Mouse (Mus musculus) kidney, postnatal 0 days (tissue): ENCODE data around the gene Cd5l. TPM values are rescaled to one million over a fixed set of nuclear protein-coding genes. Genes with fewer than 3 reads are reported as not detected.
"Not testable (repeated sequence)": the region's sequence is repeated elsewhere in the genome, so short reads cannot be mapped to it uniquely, and the experiment has no call there.

Source experiments
- ATAC-seq: fragments of 200-750 bp; cut with Nextera tagmentation; replicated peaks from 2 replicates; pipeline ENCODE4 v1.8.0; 2017; ENCODE audit warnings: low read depth, moderate number of reproducible peaks, moderate TSS enrichment, moderate library complexity; ENCODE audit not compliant: low FRiP score
- DNase-seq: peaks from one replicate; pipeline ENCODE4 v3.0.0-alpha.2; 2016; ENCODE audit warnings: low spot score
- H3K27ac ChIP-seq: fragments of 300-500 bp; sonication (generic); 2 replicates; pipeline ENCODE4 v1.5.1; 2014; ENCODE audit warnings: mild to moderate bottlenecking
- H3K27me3 ChIP-seq: fragments of 300-500 bp; sonication (generic); 2 replicates; pipeline ENCODE4 v1.6.1; 2014; ENCODE audit warnings: low read length, mixed read lengths; ENCODE audit not compliant: insufficient read depth
- H3K36me3 ChIP-seq: fragments of 300-500 bp; sonication (generic); 2 replicates; pipeline ENCODE4 v1.6.1; 2014; ENCODE audit warnings: low read length, mixed read lengths; ENCODE audit not compliant: insufficient read depth
- H3K4me1 ChIP-seq: fragments of 300-500 bp; sonication (generic); replicated peaks from 2 replicates; pipeline ENCODE4 v1.6.1; 2014; ENCODE audit warnings: antibody characterized with exemption, low read length, mixed read lengths; ENCODE audit not compliant: insufficient read depth
- H3K4me2 ChIP-seq: fragments of 300-500 bp; sonication (generic); 2 replicates; pipeline ENCODE4 v1.6.1; 2014; ENCODE audit warnings: mild to moderate bottlenecking, low read length, moderate library complexity, mixed read lengths
- H3K4me3 ChIP-seq: fragments of 300-500 bp; sonication (generic); replicated peaks from 2 replicates; pipeline ENCODE4 v1.5.1; 2014; ENCODE audit warnings: low read depth, low read length
- H3K9ac ChIP-seq: fragments of 300-500 bp; sonication (generic); 2 replicates; pipeline ENCODE4 v1.6.1; 2014; ENCODE audit warnings: low read depth, low read length
- H3K9me3 ChIP-seq: fragments of 300-500 bp; sonication (generic); replicated peaks from 2 replicates; pipeline ENCODE4 v1.6.1; 2016; ENCODE audit warnings: low read length, inconsistent platforms, mixed read lengths
- CTCF ChIP-seq: IDR thresholded peaks from 2 replicates; pipeline ENCODE4 v1.5.1; 2016; ENCODE audit warnings: antibody characterized with exemption, low read depth, mild to moderate bottlenecking, moderate library complexity
- WGBS: fragments of 180-500 bp; shearing (Covaris S2); extraction: QIAGEN DNeasy Blood & Tissue Kit; methylation state at CpG from one replicate; pipeline ENCODE4 v1.1.7; 2014; 5-methylcytosine and 5-hydroxymethylcytosine counted together
- polyA plus RNA-seq: library from polyadenylated mRNA; unstranded; fragments of >200 nt; fragmentation: Nextera tagmentation; extraction: Ambion mirVana; gene quantifications from 2 replicates; pipeline ENCODE4 v1.2.1, GENCODE M21; 2015

Cd5l gene
- polyA plus RNA-seq, 1 experiment from 2014 or later = 0.09 TPM

DNA sequence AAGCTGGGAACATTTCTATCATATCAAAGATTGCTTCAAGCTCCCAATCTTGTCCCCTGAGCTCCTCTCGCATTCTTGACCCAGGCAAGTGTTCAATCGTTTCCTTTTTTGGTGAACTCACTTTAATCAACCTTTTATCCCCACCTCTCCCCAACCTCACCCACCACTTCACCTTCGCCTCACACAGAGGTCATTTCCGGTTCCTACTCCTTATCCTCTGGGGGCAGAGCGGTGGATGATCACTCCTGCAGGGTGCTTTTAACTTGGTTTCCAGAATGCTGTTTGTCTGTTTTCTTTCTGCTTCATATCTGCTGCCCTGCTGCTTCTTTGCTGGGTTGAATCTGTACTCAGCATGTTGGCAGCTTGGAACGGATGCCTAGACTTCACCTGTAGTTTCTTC lies 20.0 kb downstream of the Cd5l start:
- no peak for TF ChIP-seq CTCF
- ATAC-seq (no peak), DNase-seq (no peak)
- no peaks in the 10 kb centered on the region for H3K36me3 ChIP-seq
- H3K4me3 ChIP-seq = no peak overlapping the region
- WGBS = 53% methylated on average over 6 of the region's 6 CpGs
- H3K9me3 ChIP-seq = no peaks in the 10 kb centered on the region
- H3K27ac ChIP-seq = no peak overlapping the region
- H3K4me2 ChIP-seq = no peak overlapping the region
- H3K27me3 ChIP-seq = no peaks in the 10 kb centered on the region
- H3K9ac ChIP-seq = no peak overlapping the region
- 0 out of 2 replicates have a peak, but pooled peaks cover 4% of the 10 kb centered on the region for H3K4me1 ChIP-seq

- not testable (repeated sequence) for H3K4me2 ChIP-seq, H3K36me3 ChIP-seq, DNase-seq, H3K27ac ChIP-seq, H3K4me3 ChIP-seq, H3K9me3 ChIP-seq, H3K4me1 ChIP-seq, H3K9ac ChIP-seq, ATAC-seq, H3K27me3 ChIP-seq
- 95% methylated on average over 2 of the region's 2 CpGs for WGBS
Observed at GRCm38 (mm10) chr3:87379641-87380315, 22.1 kb downstream of the Cd5l start.

GRCm38 (mm10) chr3:87381806-87382712 lies 24.4 kb downstream of the Cd5l start:
- TF ChIP-seq CTCF = no peak
- Histone ChIP-seq H3K4me2 (no peak overlapping the region), H3K27ac (no peak overlapping the region), H3K9ac (no peak overlapping the region), H3K36me3 (no peaks in the 10 kb centered on the region), H3K9me3 (no peaks in the 10 kb centered on the region), H3K4me1 (no peaks in the 10 kb centered on the region), H3K27me3 (no peaks in the 10 kb centered on the region), H3K4me3 (no peak overlapping the region)
- ATAC-seq (no peak), DNase-seq (no peak)
- WGBS = 48% methylated on average over 7 of the region's 7 CpGs

GRCm38 (mm10) chr3:87383308-87383707 lies 25.6 kb downstream of the Cd5l start:
- Histone ChIP-seq H3K36me3 (no peaks in the 10 kb centered on the region), H3K4me1 (no peaks in the 10 kb centered on the region), H3K4me3 (no peak overlapping the region), H3K9me3 (no peaks in the 10 kb centered on the region), H3K9ac (no peak overlapping the region), H3K4me2 (no peak overlapping the region), H3K27ac (no peak overlapping the region), H3K27me3 (no peaks in the 10 kb centered on the region)
- WGBS = 89% methylated on average over 3 of the region's 3 CpGs
- TF ChIP-seq CTCF = no peak
- ATAC-seq = no peak
- no peak for DNase-seq

GRCm38 (mm10) chr3:87385105-87385504 lies 27.4 kb downstream of the Cd5l start:
- no peak overlapping the region for H3K9ac ChIP-seq
- no peaks in the 10 kb centered on the region for H3K4me1 ChIP-seq
- H3K4me2 ChIP-seq = no peak overlapping the region
- no peak overlapping the region for H3K27ac ChIP-seq
- no peak overlapping the region for H3K4me3 ChIP-seq
- H3K36me3 ChIP-seq = no peaks in the 10 kb centered on the region
- TF ChIP-seq CTCF = no peak
- no peaks in the 10 kb centered on the region for H3K27me3 ChIP-seq
- 77% methylated on average over 9 of the region's 9 CpGs for WGBS
- ATAC-seq (no peak), DNase-seq (no peak)
- no peaks in the 10 kb centered on the region for H3K9me3 ChIP-seq

DNA sequence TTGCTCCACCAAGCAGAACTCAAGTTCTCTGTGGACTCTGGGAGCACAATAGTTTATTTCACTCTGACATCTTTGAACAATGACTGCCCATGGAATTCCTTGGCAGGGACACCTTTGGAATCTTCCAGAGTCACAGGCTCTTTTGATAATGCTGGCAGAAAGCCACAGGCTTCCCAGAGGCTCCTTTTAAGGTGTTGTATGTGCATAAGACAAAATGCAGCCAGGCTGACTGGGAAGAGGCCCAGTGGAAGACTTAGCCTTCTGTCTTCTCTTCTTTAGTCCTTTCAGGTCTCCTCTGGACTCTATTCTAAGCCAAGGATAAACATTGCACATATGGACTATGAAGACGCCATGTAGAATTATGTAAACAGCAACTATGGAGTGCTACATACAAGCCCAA lies 33.3 kb downstream of the Cd5l start:
- Histone ChIP-seq H3K4me2 (no peak overlapping the region), H3K27me3 (no peaks in the 10 kb centered on the region), H3K4me1 (no peaks in the 10 kb centered on the region), H3K27ac (no peak overlapping the region), H3K9me3 (no peaks in the 10 kb centered on the region), H3K4me3 (no peak overlapping the region), H3K36me3 (no peaks in the 10 kb centered on the region), H3K9ac (no peak overlapping the region)
- ATAC-seq (no peak), DNase-seq (no peak)
- WGBS = 88% methylated on average over 1 of the region's 1 CpGs
- no peak for TF ChIP-seq CTCF
